Mouse (Mus musculus) CH12.LX (cell line): ENCODE measurements around the gene Swt1. TPM values are rescaled to one million over a fixed set of nuclear protein-coding genes. Genes with fewer than 3 reads are reported as not detected.

Experiments used
- DNase-seq: peaks from one replicate; pipeline ENCODE4 v3.0.0-alpha.2; 2013; ENCODE audit errors: extremely low read depth
- H3K27ac ChIP-seq: 2 replicates; pipeline ENCODE4 v1.5.1; 2012; ENCODE audit warnings: low read depth, mild to moderate bottlenecking, control low read depth, moderate library complexity; ENCODE audit not compliant: insufficient read depth
- H3K27me3 ChIP-seq: replicated peaks from 2 replicates; pipeline ENCODE3; 2012; ENCODE audit warnings: inconsistent platforms
- H3K36me3 ChIP-seq, 2 experiments: replicated peaks in 1 of 2; 2 replicates each; pipeline versions ENCODE3 to v1.6.1; 2012; ENCODE audit warnings: inconsistent platforms in 1 of 2, low read length in 1 of 2, mild to moderate bottlenecking in 1 of 2, mixed read lengths in 1 of 2, moderate library complexity in 1 of 2; ENCODE audit not compliant: control insufficient read depth in 1 of 2, insufficient read depth in 1 of 2
- H3K4me1 ChIP-seq, 2 experiments: 2 replicates each; pipeline ENCODE4 v1.6.1; 2012; ENCODE audit warnings: inconsistent platforms in 1 of 2, moderate library complexity in 1 of 2; ENCODE audit not compliant: insufficient read depth in 2 of 2, control insufficient read depth in 1 of 2
- H3K4me2 ChIP-seq: 2 replicates; pipeline ENCODE4 v1.6.1; 2012; ENCODE audit warnings: low read depth, mild to moderate bottlenecking, control low read depth; ENCODE audit not compliant: poor library complexity, insufficient read depth, severe bottlenecking
- H3K4me3 ChIP-seq, 3 experiments: fragments of 150-350 bp in 1 of 3; sonication (generic) in 1 of 3; replicated peaks in 1 of 3; 2 replicates each; pipeline versions ENCODE3 to v1.5.1; 2011 to 2012; ENCODE audit warnings: low read depth in 2 of 3, low read length in 2 of 3, mild to moderate bottlenecking in 2 of 3, moderate library complexity in 2 of 3, control low read depth in 1 of 3, improper control_type of control experiment in 1 of 3, inconsistent platforms in 1 of 3, mixed read lengths in 1 of 3; ENCODE audit not compliant: poor library complexity in 1 of 3
- H3K79me2 ChIP-seq: replicated peaks from 2 replicates; pipeline ENCODE4 v1.6.1; 2012; ENCODE audit warnings: mild to moderate bottlenecking, moderate library complexity; ENCODE audit not compliant: control insufficient read depth, poor library complexity, insufficient read depth, severe bottlenecking; ENCODE audit errors: extremely low read depth
- H3K9ac ChIP-seq: 2 replicates; pipeline ENCODE4 v1.6.1; 2012; ENCODE audit warnings: low read depth, mild to moderate bottlenecking, control low read depth, moderate library complexity; ENCODE audit not compliant: insufficient read depth
- H3K9me3 ChIP-seq: replicated peaks from 2 replicates; pipeline ENCODE3; 2012; ENCODE audit warnings: low read length, inconsistent platforms, mixed read lengths
- BHLHE40 ChIP-seq: IDR thresholded peaks from 2 replicates; pipeline ENCODE4 v1.6.1; 2011; ENCODE audit warnings: mild to moderate bottlenecking, low read depth, low read length, improper control_type of control experiment
- CHD1 ChIP-seq: IDR thresholded peaks from 2 replicates; pipeline ENCODE4 v1.6.1; 2012; ENCODE audit warnings: low read depth, low read length, improper control_type of control experiment, inconsistent platforms
- E2F4 ChIP-seq: IDR thresholded peaks from 2 replicates; pipeline ENCODE4 v1.6.1; 2011; ENCODE audit warnings: low read depth, low read length, improper control_type of control experiment; ENCODE audit not compliant: insufficient replicate concordance
- ELF1 ChIP-seq: IDR thresholded peaks from 2 replicates; pipeline ENCODE4 v1.6.1; 2014; ENCODE audit warnings: low read depth, mild to moderate bottlenecking, inconsistent platforms, low read length, improper control_type of control experiment
- EP300 ChIP-seq: IDR thresholded peaks from 2 replicates; pipeline ENCODE4 v1.6.1; 2011; ENCODE audit warnings: low read length, improper control_type of control experiment
- ETS1 ChIP-seq: conservative IDR thresholded peaks from 2 replicates; pipeline ENCODE4 v1.6.1; 2012; ENCODE audit warnings: low read depth, mild to moderate bottlenecking, inconsistent platforms, low read length, improper control_type of control experiment, moderate library complexity
- JUN ChIP-seq: IDR thresholded peaks from 2 replicates; pipeline ENCODE4 v1.6.1; 2011; ENCODE audit warnings: low read depth, mild to moderate bottlenecking, low read length, improper control_type of control experiment, moderate library complexity; ENCODE audit not compliant: insufficient read depth
- MAFK ChIP-seq: IDR thresholded peaks from 2 replicates; pipeline ENCODE4 v1.6.1; 2011; ENCODE audit warnings: low read length, improper control_type of control experiment; ENCODE audit not compliant: insufficient replicate concordance
- MEF2A ChIP-seq: IDR thresholded peaks from 2 replicates; pipeline ENCODE4 v1.6.1; 2014; ENCODE audit warnings: low read depth, mild to moderate bottlenecking, inconsistent platforms, low read length, improper control_type of control experiment, borderline replicate concordance
- MXI1 ChIP-seq: IDR thresholded peaks from 2 replicates; pipeline ENCODE4 v1.6.1; 2011; ENCODE audit warnings: mild to moderate bottlenecking, low read depth, low read length, improper control_type of control experiment
- PAX5 ChIP-seq: IDR thresholded peaks from 2 replicates; pipeline ENCODE4 v1.6.1; 2012; ENCODE audit warnings: low read length, inconsistent platforms, mixed read lengths
- POLR2AphosphoS2 ChIP-seq: IDR thresholded peaks from 2 replicates; pipeline ENCODE4 v1.6.1; 2011; ENCODE audit warnings: low read depth, low read length, improper control_type of control experiment
- RCOR1 ChIP-seq: conservative IDR thresholded peaks from 2 replicates; pipeline ENCODE4 v1.6.1; 2012; ENCODE audit warnings: low read depth, mild to moderate bottlenecking, inconsistent platforms, low read length, improper control_type of control experiment
- SIN3A ChIP-seq: IDR thresholded peaks from 2 replicates; pipeline ENCODE4 v1.6.1; 2012; ENCODE audit warnings: low read length, improper control_type of control experiment, inconsistent platforms
- TBP ChIP-seq: conservative IDR thresholded peaks from 2 replicates; pipeline ENCODE4 v1.6.1; 2011; ENCODE audit warnings: low read depth, low read length, improper control_type of control experiment
- TCF12 ChIP-seq: IDR thresholded peaks from 2 replicates; pipeline ENCODE4 v1.6.1; 2014; ENCODE audit warnings: low read depth, mild to moderate bottlenecking, inconsistent platforms, low read length, improper control_type of control experiment
- ZNF384 ChIP-seq: IDR thresholded peaks from 2 replicates; pipeline ENCODE4 v1.6.1; 2012; ENCODE audit warnings: low read depth, low read length, improper control_type of control experiment, inconsistent platforms
- dilution Hi-C: fragments of 300-500 bp; cut with MboI; formaldehyde crosslinking; loops from 2 replicates; pipeline ENCODE4 v1.14.3; 2020; ENCODE audit warnings: low sequenced_read_pairs; ENCODE audit not compliant: extremely low pct_unique_long_range_greater_than_20kb, extremely low pct_ligation_motif_present
- in situ Hi-C: fragments of 300-500 bp; cut with MboI; formaldehyde crosslinking; loops from 3 replicates; pipeline ENCODE4 v1.14.3; 2019; ENCODE audit warnings: low sequenced_read_pairs, low pct_ligation_motif_present, low pct_unique_long_range_greater_than_20kb, mixed read lengths
- polyA plus RNA-seq: library from polyadenylated mRNA; unstranded; fragments of >175 nt; gene quantifications from 2 replicates; pipeline ENCODE4 v1.2.1, GENCODE M21; 2012; ENCODE audit warnings: low read depth; ENCODE audit not compliant: insufficient read length
- total RNA-seq, 2 experiments: library from RNA; depleted of rRNA; stranded (reverse); fragments of 300-350 nt in 1 of 2; fragments of >200 nt in 1 of 2; gene quantifications; 2 replicates each; pipeline ENCODE4 v1.2.3; 2012 to 2014

Gene Swt1
- total and polyA plus RNA-seq, 3 experiments = 8.0 to 19.6 (median 14.8) TPM

- Histone ChIP-seq H3K4me2 (no peak overlapping the region), H3K27me3 (no peaks in the 10 kb centered on the region), H3K9me3 (no peaks in the 10 kb centered on the region), H3K36me3 (peaks cover 54 to 74% of the 10 kb centered on the region in 2 experiments), H3K79me2 (0 out of 2 replicates have a peak, but pooled peaks cover 2% of the 10 kb centered on the region), H3K27ac (no peak overlapping the region), H3K4me3 (no peak overlapping the region), H3K9ac (no peak overlapping the region), H3K4me1 (no peaks in the 10 kb centered on the region)
- no peak for TF ChIP-seq MEF2A
- no peak for TF ChIP-seq ZNF384
- no peak for TF ChIP-seq JUN
- no peak for TF ChIP-seq TBP
- no peak for TF ChIP-seq EP300
- no peak for TF ChIP-seq ELF1
- no peak for TF ChIP-seq SIN3A
- TF ChIP-seq POLR2AphosphoS2 = no peak
- TF ChIP-seq BHLHE40 = no peak
- TF ChIP-seq ETS1 = no peak
- TF ChIP-seq MXI1 = no peak
- no peak for TF ChIP-seq E2F4
- no peak for TF ChIP-seq TCF12
- no peak for TF ChIP-seq PAX5
- no peak for TF ChIP-seq MAFK
- no peak for TF ChIP-seq CHD1
- no peak for TF ChIP-seq RCOR1
- in situ Hi-C loops = loop anchor here (25.0 kb wide), 1 partner anchor 262 kb away; no protein-coding TSS in a partner anchor
- dilution Hi-C loops = no loop called here
- no peak for DNase-seq
Measured at GRCm38 (mm10) chr1:151449866-151450265, 21.6 kb upstream of the Swt1 start.

GRCm38 (mm10) chr1:151435431-151435830 lies 7.2 kb upstream of the Swt1 start:
- Histone ChIP-seq H3K36me3 (peaks cover 42 to 67% of the 10 kb centered on the region in 2 experiments), H3K4me2 (no peak overlapping the region), H3K79me2 (peaks cover 3% of the 10 kb centered on the region; the same call in 1 of the 2 replicates), H3K9ac (no peak overlapping the region), H3K27me3 (no peaks in the 10 kb centered on the region), H3K4me3 (no peak overlapping the region), H3K4me1 (peaks cover 0 to 23% of the 10 kb centered on the region in 2 experiments; a peak in 3 of 4 replicates), H3K27ac (no peak overlapping the region), H3K9me3 (no peaks in the 10 kb centered on the region)
- dilution Hi-C loops = no loop called here
- DNase-seq = no peak
- in situ Hi-C loops = no loop called here
- no peak for TF ChIP-seq E2F4
